Mouse (Mus musculus): Measurements from ENCODE around the gene C87436. TPM values are rescaled to one million over a fixed set of nuclear protein-coding genes. Genes with fewer than 3 reads are reported as not detected.
"Not testable (repeated sequence)": the region's sequence is repeated elsewhere in the genome, so short reads cannot be mapped to it uniquely, and the experiment has no call there.

Gene C87436
- total RNA-seq, 4 experiments from 2014 or later: 22.4 to 27.7 (median 24.8) TPM

DNA sequence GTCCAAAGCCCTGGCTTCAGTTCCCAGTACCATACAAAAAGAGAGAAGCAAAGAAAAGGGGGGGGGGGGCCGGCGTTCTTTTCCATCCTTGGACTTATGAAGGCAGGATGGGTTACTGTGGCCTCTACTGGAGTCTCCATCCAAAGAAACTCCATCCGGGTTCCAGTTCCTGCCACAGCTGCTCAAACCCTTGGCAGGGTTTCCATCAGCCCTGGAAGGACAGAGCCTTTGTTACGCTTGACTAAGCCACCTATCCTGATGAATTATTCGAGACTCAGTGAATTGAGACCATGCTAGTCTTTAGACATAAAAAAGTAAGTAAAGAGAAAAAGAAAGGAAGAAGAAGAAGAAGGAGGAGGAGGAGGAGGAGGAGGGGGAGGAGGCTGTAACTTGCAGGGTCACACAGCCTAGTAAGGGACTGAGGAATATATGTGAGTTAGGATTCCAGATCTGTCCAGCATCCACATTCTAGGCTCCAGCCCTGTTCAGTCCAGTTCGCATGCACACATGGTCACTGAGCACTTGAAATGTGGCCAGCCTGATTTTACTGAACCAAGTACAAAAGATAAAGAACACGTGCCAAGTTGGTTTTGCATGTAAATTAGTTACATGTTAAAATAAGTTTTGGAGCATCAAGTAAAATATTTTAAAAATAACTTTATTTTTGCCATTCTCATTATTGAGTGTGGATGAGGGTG, 47.9 kb downstream of the C87436 start:
- DNase-seq: no peak

DNA sequence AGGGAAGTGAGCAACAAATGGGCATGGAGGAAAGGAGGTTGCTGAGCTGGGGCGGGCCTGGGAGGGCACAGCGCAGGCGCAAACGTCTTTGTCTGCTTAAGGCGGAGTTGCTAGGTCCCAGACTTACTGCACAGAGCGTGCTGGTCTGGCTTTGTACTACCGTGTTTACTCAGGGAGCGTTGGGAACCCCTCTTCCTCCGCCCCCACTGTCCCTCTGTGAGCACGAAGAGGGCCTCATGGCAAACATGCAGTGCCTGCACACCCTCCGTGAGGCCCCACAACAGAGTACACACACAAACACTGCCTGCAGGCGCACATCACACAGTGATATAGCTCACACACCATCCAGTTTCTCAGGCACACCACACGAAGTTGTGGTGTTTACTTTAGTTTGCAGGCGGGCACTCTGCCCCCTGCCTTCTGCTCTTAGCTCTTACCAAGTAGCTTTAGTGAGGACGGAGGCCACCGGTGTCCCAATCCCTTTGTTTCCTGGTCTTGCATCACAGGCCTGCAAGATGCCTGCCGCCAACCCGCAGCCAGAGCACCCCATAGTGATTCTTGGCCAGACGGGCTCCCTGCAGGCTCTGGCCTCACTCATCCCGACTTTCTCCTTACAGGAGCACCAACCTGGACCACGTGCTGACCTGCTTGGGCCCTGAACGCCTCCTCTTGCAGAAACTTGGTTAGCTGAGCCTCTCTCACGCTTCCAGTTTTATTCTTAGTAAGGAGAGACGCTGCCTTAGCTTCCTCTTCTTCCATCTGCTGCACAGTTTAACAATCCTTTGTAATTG, 49.4 kb downstream of the C87436 start:
- DNase-seq: peak; percentile 74

DNA sequence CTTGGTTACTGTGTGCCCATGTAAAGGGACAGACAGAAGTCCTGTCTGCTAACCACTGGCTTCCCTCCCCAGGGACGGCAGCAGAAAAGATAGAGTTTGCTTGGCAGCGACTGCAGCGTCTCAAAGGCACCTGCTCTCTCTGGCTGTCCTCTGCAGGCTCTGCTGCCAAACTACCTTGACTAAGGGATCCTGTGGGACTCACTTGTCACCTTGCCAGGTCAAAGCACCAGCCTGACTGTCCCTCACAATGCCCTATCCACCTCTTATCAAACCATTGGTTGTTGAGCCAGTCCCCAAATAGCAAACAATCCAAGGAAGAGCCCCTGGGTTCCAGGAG, 49.9 kb downstream of the C87436 start:
- DNase-seq: no peak

DNA sequence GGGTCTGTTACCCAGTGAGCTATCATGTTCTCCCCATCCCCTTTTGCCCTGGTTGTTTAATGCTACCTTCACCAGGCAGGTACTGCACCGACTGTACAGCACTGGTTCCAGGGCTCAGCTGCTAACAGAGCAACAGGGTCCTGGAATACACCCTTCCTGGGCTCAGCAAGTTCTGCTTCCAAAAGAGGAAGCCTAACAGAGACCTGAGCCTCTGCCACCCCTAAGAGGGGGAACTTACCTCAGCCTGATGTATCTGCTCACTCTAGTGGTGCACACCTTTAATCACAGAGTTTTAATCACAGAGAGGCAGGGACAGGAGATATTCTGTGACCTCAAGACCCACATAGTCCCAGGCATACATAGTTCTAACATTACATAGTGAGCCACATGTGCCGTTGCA, 51.8 kb downstream of the C87436 start:
- no peak for DNase-seq

DNA sequence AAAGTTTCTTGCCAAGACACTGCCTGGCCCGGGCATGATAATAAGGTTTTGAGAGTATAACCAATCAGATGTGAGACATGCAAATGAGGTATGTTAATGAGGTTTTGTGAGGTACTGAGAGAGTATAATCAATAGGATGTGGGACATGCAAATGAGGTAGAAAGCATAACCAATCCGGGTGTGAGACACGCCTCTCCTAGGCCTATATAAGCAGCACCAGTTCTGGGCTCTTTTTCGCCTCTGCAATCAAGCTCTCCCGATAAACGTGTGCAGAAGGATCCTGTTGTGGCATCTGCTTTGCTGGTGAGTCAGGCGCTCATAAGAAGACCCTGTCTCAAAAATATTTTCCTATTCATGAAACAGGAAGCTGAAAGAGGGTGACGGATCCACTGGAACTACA, 52.2 kb downstream of the C87436 start:
- not testable (repeated sequence) for DNase-seq

DNA sequence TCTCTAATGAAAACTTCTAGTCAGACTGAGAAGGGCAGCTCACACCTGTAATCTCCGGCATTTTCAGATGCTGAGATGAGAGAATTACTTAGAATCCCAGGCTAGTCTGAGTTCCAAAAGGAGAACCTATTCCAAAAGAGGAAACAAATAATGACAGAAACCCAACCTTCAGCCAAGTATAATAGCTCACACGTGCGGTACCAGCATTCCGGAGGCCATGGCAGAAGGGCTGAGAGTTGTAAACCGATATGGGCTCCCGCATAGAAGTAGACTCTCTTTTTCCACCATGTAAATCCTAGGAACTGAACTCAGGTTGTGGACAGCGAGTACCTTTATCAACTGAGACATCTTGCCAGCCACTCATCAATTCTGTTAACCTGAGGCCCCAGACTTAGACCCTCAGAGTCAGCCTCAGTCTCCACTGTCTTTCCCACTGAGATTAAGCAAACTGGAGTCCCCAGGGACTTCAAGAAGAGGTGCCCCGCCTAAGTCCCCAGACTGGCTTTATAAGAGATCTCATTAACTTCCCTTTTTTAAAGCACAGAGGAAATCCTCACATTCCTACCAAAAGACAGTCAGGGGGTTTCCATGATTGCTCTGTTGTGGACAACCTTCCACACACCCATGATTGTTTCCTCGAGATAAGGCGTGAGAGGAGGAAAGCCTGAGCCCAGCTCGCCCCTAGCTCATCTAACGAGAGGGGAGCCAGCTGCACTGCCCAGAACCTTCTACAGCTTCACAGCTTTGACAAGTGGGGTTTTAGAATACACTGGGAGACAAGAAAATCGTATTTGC, 55.5 kb downstream of the C87436 start:
- no peak for DNase-seq

DNA sequence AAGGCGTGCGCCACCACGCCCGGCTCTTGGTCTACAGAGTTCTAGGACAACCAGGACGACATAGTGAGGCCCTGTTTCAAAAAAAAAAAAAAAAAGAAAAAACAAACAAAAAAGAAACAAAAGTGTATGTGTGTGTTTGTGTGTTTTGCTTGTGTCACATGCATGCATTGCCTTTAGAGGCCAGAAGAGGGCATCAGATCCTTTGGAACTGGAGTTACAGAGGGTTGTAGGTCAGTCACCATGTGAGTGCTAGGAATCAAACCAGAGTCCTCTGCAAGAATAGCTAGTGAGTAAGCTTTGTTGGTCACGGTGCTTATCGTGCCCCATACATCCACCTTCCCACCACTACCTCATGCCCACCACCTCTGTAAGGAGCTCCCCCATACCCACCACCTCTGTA, 56.6 kb downstream of the C87436 start:
- no peak for DNase-seq

DNA sequence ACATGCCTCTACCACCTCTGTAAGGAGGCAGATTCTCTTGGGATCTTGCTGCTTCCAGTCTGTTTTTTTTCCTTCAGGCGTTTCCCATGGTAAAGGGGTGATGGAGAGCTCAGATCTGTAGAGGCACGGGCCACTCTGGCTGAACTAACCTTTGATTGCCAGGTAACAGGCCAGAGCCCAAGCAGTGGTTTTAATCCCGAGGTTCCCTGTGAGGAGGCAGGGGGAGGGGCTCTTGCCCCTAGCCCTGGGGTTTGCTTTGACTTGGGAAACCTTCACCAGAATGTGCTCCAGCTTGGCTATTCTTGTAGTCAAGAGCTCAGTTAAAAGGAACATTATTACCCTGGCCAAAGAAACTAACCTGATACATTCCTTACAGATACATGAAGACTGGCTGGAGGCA, 57.5 kb downstream of the C87436 start:
- no peak for DNase-seq

DNA sequence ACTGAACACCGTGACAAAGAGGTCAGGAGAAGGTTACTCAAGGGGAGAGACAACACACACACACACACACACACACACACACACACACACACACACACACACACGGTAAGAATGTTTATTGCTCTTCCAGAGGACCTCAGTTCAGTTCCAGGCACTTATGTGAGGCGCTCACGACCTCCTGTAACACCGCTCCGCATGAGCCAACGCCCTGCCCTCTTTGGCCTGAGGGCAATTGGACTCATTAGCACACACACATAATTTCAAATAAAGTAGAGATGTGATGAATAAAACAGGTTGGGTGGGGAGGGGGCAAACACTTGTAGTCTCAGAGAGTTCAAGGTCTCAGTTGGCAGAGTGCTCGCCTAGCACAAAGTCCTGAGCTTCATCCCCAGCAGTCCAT, 58.0 kb downstream of the C87436 start:
- no peak for DNase-seq

DNA sequence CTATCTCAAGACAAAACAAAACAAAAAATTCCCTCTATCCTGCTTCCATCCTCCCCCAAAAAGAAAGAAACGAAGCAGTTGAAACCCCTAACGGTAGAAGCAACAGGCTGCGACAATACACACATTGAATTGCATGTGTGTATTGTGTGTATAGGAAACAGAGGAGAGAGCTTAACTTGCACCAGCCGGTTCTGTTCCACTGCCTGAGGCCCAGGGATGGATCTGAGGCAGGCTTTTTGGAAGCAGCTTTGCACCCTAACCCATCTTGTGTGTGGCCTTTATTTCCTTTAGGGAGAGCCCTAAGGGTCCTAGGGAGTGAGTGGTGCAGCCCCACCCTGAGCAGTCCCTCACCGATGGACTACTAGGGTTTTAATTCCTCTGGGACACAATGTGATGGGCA, 58.4 kb downstream of the C87436 start:
- no peak for DNase-seq

DNA sequence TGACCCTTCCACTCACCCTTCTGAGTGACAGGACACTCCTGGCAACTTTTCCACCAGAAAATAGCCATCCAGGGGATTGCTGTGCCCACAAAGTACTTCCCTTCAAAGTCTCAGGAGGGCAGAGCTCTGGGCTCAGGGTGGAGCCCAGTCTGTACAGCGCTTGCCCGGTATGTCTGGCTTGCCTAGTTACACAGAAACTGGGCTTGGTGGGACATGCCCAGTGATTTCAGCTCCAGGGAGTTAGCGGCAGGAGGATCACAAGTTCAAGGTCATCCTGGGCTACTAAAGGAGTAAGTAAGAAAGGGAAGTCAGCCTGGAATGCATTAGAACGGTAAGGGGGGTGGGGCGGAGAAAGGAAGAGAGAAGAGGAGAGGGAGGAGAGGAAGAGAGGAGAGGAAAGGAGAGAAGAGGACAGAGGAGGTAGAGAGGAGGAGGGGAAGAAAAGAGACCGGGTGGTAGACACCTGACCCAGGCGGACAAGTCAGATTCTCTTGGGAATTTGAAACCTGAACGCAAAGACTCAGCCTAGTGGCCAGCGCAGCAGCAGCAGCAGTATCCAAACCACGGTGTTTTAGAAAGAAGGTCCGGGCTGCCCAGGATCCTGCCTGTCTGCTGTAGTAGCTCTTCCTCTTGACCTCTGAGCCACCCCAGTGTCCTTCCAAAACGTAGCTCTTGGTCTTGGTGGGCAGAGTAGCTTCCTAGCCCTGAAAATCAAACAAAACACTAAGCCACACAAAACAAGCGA, 59.1 kb downstream of the C87436 start:
- no peak for DNase-seq

DNA sequence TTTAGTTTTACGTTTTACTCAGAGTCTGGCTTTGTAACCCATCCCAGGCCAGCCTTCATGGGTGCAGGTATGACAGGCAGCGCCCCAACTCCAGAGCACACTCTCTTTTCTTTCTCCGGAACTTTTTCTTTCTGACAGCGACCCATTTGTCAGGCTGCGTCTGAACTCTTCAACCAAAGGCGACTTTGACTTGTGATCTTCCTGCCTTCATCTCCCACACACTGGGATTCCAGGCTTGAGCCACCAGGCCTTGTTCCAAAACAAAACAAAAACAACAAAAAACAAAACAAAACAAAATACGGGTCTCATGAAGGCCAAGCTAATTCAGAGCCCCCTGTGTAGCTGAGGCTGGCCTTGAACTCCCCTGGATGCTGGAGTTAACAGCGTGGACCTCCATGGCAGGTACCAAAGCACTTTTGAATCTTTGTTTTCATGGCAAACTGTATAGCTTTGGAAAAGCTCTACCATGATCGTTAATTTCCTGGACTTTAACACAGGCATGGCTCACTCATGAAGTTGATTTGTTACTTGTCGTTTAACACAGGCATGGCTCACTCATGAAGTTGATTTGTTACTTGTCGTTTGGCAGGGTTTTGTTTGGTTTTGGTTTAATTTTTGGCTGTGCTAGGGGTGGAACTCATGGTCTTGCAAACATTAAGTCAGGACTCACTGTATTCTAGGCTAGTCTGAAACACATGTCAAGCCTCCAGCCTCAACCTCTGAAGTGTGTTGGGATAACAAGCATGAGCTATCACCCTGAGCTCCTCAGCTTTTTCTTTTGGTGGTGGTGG, 60.0 kb downstream of the C87436 start:
- no peak for DNase-seq

DNA sequence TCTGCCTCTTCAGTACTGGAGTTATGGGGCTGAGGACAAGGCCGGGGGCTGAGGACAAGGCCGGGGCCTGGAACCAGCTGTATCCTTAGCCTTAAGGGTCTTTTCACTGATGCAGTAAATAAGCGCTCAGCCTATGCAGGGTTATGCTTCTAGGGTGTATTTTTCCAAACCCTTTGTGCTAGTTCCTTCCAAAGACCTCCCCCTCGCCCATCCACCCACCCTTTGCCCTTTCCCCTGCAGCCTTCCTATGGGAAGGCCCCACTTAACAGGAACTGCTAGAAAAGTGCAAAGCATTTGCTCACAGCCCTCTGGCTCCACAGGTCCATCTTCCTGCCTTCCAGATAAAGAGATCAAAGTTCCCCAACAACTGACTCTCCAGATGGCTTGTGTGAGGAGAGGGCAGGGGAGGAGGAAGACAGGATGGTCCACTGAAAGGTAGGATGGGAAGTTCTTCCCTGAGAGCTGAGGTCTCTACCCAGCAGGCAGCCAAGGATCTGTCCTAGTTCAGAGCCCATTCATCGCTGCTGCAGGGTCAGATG, 61.5 kb downstream of the C87436 start:
- DNase-seq: no peak

DNA sequence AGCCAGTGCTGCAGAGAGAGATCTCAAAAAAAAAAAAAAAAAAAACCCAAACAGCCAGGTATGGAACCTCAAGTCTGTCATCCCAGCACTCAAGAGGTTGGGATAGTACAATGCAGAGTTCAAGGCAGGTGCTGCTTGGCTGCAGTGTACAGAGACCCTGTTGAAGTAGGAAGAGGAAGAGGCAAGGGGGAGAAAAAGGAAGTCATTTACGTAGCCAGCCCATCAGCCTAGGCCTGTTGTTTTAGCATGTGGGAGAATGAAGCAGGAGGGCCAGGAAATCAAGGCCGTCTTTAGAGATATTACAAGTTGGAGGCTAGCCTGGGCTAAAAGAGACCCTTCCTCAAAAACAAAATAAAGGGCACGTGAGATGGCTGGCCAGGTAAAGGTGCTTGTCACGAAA, 65.3 kb downstream of the C87436 start:
- DNase-seq: no peak

DNA sequence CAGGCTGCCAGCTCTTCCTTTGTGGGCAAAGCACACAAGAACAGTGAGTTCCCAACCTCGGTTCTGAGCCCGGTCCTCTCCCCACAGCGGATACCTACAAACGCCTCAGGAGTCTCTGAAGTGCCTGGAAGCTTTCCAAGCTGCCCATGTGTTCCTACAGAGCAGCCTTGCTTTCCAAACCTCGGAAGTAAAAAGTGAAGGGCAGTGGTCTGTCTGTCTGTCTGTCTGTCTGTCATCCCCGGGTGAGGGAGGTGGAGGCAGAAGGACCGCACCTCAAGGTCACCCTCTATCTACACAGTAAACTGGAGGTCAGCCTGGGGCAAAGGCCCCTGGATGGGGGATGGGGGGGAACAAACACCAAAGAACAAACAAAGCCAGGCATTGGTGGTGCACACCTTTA, 67.5 kb downstream of the C87436 start:
- no peak for DNase-seq

DNA sequence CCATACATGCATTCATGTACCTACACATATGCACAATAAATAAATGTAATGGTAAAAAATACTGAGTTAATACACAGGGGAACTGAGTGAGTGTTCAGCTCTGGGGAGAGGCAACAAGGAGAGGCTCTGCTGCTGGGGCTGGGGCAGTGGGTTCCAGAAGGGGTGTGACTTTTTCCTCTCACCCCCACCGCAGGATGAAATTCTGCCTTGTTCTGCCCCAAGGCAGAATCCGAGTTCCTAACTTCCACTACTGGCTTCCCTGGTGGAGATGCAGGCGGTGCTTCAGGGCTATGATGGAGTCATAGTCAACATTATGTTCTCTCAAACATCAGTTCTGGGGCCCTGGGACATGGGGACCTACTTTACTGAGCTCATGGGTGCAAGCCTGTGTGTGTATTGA, 68.1 kb downstream of the C87436 start:
- DNase-seq: no peak

DNA sequence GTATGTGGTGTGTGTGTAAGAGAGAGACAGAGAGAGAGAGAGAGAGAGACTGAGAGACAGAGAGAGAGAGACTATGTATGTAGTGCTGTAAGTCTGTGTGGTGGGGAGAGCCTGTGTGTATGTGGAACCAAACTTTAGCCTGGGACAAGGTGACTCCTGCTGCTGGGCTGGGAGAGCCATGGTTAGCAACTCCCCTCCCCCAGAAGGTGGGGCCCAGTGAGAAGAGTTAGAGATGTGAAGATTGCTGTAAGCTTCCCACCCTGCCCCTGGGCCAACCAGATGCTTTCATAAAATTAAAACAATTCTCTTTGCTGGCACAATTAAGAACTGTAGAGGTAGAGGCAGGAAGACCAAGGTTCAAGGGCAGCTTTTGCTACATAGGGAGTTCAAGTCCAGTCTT, 68.9 kb downstream of the C87436 start:
- DNase-seq: no peak

DNA sequence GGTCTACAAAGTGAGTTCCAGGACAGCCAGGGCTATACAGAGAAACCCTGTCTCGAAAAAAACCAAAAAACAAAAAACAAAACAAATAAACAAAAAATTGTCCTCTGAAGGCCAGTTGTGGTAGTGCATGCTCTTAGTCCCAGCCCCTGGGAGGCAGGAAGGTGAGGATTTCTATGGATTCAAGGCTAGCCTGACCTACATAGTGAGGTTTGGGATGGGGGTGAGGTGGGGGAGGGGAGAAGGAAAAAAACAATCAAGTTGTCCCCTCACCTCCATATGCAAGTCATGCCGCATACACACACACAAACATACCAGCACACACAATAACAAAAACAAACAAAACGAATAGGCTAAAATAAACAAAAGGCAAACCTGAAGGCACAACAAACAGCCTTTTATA, 70.6 kb downstream of the C87436 start:
- no peak for DNase-seq

DNA sequence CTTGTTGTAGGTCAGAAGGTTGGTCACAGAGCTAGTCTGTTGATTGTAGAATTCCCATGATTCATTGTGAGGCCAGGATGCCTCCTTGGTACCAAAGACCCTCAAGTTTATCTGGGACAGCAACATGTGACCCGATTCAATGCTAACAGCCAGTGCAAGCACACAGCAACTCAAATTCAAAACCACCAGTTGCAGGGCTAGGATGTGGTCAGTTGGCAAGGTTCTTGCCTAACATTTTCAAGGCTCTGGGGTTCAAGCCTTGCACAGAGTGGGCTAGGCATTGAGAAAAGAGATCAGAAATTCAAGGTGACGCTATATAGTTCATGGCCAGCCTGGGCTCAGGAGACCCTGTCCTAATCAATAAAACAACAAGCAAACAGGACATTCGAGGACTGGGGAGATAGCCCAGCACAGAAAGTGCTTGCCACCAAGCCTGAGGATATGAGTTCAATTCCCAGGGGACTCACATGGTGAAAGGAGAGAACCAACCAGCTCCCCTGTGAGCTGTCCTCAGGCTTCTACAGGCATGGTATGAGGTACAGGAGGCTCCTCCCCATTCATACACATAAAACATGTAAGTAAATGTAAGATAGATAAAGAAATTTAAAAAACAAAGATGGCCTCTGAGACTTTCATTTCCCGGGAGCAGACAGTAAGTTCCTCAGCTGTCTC, 71.2 kb downstream of the C87436 start:
- DNase-seq: no peak

DNA sequence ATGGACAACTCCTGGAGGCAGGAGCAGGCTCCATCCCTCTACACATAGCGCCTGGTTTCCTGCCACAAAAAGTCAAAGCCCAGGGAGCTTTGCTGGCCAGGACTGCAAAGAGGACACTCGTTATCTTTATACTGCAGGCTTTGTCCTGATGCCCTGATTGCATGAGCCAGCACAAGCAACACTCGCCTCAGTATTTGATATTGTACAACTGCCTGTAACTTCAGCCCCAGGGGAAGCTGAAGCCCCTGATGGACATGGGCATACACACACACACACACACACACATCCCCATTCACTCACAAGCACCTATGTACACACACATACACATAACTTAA, 71.7 kb downstream of the C87436 start:
- DNase-seq: no peak

DNA sequence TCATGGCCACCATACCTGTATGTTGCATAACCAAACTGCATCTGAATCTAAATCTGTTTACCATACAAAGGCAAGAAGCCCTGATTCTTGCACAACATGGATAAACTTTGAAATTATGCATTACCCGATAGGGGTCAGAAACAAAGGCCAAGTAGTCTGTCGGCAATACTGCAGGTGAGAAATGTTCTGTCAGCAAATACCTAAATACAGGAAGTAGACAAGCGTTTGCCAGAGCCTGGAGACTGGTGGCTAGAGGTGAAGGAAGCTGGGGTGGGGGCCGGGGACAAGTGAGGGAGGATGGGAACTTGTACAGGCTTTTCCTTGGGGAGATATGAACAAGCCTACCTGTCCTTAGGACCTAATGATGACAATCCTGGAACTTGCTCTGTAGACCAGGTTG, 72.8 kb downstream of the C87436 start:
- DNase-seq: no peak
